Mouse (Mus musculus) intestine, embryonic 15.5 days (tissue): ENCODE measurements around the gene Popdc3. TPM values are rescaled to one million over a fixed set of nuclear protein-coding genes. Genes with fewer than 3 reads are reported as not detected.
"Not testable (repeated sequence)": the region's sequence is repeated elsewhere in the genome, so short reads cannot be mapped to it uniquely, and the experiment has no call there.

ENCODE experiments used
- ATAC-seq: fragments of 200-750 bp; cut with Nextera tagmentation; 2 replicates; pipeline ENCODE4 v1.8.0; 2017; ENCODE audit warnings: moderate TSS enrichment, moderate library complexity
- H3K27ac ChIP-seq: fragments of 300-500 bp; sonication (generic); 2 replicates; pipeline ENCODE4 v1.5.1; 2015; ENCODE audit warnings: mild to moderate bottlenecking, inconsistent platforms
- H3K27me3 ChIP-seq: fragments of 300-500 bp; sonication (generic); replicated peaks from 2 replicates; pipeline ENCODE4 v1.6.1; 2015; ENCODE audit warnings: inconsistent platforms
- H3K36me3 ChIP-seq: fragments of 300-500 bp; sonication (generic); 2 replicates; pipeline ENCODE4 v1.6.1; 2015; ENCODE audit warnings: inconsistent platforms
- H3K4me1 ChIP-seq: fragments of 300-500 bp; sonication (generic); replicated peaks from 2 replicates; pipeline ENCODE4 v1.6.1; 2015; ENCODE audit warnings: inconsistent platforms
- H3K4me2 ChIP-seq: fragments of 300-500 bp; sonication (generic); replicated peaks from 2 replicates; pipeline ENCODE4 v1.6.1; 2015; ENCODE audit warnings: mild to moderate bottlenecking, inconsistent platforms
- H3K4me3 ChIP-seq: fragments of 300-500 bp; sonication (generic); replicated peaks from 2 replicates; pipeline ENCODE4 v1.5.1; 2015; ENCODE audit warnings: inconsistent platforms
- H3K9ac ChIP-seq: fragments of 300-500 bp; sonication (generic); 2 replicates; pipeline ENCODE4 v1.6.1; 2015; ENCODE audit warnings: inconsistent platforms
- H3K9me3 ChIP-seq: fragments of 300-500 bp; sonication (generic); 2 replicates; pipeline ENCODE4 v1.6.1; 2016; ENCODE audit warnings: inconsistent platforms
- WGBS: fragments of 180-500 bp; shearing (Covaris S2); methylation state at CpG from one replicate; pipeline ENCODE4 v1.1.7; 2015; 5-methylcytosine and 5-hydroxymethylcytosine counted together
- polyA plus RNA-seq: library from polyadenylated mRNA; unstranded; fragments of >200 nt; fragmentation: Nextera tagmentation; extraction: Ambion mirVana; gene quantifications from 2 replicates; pipeline ENCODE4 v1.2.1, GENCODE M21; 2015

Popdc3 gene
- polyA plus RNA-seq, 1 experiment from 2014 or later: 0.55 TPM

DNA sequence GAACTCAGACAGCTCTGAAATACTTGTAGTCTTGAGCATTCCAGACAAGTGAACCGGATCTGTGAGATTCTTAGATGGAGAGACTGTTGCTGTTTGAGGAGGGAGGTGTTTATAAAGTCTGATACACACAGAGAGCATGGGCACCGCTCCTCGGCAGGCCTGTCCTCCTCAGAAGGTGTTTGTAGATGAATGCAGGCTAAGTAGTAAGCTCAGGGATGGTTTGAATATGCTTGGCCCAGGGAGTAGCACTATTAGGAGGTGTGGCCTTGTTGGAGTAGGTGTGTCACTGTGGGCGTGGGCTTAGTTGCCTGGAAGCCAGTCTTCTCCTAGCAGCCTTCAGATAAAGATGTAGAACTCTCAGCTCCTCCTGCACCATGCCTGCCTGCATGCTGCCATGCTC is 114.3 kb downstream of the Popdc3 start:
- H3K36me3 ChIP-seq, ATAC-seq, H3K9me3 ChIP-seq, H3K27ac ChIP-seq, H3K4me2 ChIP-seq, H3K9ac ChIP-seq, H3K4me1 ChIP-seq, H3K4me3 ChIP-seq: not testable (repeated sequence)
- WGBS: 51% methylated on average over 4 of the region's 4 CpGs
- peaks cover 18% of the 10 kb centered on the region for H3K27me3 ChIP-seq

GRCm38 (mm10) chr10:45295093-45295492 is 117.2 kb downstream of the Popdc3 start:
- ATAC-seq: no peak
- Histone ChIP-seq H3K9ac (no peak overlapping the region), H3K4me3 (no peak overlapping the region), H3K27me3 (0 out of 2 replicates have a peak, but pooled peaks cover 3% of the 10 kb centered on the region), H3K9me3 (no peaks in the 10 kb centered on the region), H3K4me1 (no peaks in the 10 kb centered on the region), H3K4me2 (no peak overlapping the region), H3K36me3 (no peaks in the 10 kb centered on the region), H3K27ac (no peak overlapping the region)
- WGBS: 78% methylated on average over 5 of the region's 5 CpGs

DNA sequence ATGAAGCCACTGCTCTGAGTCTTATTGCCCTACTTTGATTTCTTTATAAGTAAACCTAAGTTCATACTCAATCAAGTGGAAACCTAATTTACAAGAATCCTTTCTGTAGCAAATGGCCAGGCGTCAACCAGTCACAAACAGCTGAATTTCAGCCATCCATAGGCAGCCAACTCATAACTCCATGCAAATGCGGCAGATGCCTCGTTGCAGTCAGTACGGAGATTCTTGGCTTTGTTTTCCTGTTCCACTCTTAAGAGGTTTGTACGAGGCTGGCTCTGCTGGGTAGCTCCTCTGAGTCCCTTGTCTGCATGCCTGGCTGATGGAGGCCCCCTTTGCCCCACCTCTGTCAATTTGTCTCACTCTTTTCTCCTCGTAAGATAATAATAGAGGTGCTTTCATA is 120.6 kb downstream of the Popdc3 start:
- Histone ChIP-seq H3K27me3 (no peaks in the 10 kb centered on the region), H3K4me3 (no peak overlapping the region), H3K4me1 (no peaks in the 10 kb centered on the region), H3K9ac (no peak overlapping the region), H3K9me3 (no peaks in the 10 kb centered on the region), H3K4me2 (no peak overlapping the region), H3K36me3 (no peaks in the 10 kb centered on the region), H3K27ac (no peak overlapping the region)
- ATAC-seq: no peak
- 74% methylated on average over 6 of the region's 6 CpGs for WGBS

GRCm38 (mm10) chr10:45299509-45299908 is 121.6 kb downstream of the Popdc3 start:
- WGBS: 85% methylated on average over 4 of the region's 4 CpGs
- no peaks in the 10 kb centered on the region for H3K9me3 ChIP-seq
- no peak overlapping the region for H3K27ac ChIP-seq
- ATAC-seq: no peak
- H3K9ac ChIP-seq: no peak overlapping the region
- H3K4me3 ChIP-seq: no peak overlapping the region
- H3K4me1 ChIP-seq: no peaks in the 10 kb centered on the region
- H3K4me2 ChIP-seq: no peak overlapping the region
- no peaks in the 10 kb centered on the region for H3K27me3 ChIP-seq
- no peaks in the 10 kb centered on the region for H3K36me3 ChIP-seq

DNA sequence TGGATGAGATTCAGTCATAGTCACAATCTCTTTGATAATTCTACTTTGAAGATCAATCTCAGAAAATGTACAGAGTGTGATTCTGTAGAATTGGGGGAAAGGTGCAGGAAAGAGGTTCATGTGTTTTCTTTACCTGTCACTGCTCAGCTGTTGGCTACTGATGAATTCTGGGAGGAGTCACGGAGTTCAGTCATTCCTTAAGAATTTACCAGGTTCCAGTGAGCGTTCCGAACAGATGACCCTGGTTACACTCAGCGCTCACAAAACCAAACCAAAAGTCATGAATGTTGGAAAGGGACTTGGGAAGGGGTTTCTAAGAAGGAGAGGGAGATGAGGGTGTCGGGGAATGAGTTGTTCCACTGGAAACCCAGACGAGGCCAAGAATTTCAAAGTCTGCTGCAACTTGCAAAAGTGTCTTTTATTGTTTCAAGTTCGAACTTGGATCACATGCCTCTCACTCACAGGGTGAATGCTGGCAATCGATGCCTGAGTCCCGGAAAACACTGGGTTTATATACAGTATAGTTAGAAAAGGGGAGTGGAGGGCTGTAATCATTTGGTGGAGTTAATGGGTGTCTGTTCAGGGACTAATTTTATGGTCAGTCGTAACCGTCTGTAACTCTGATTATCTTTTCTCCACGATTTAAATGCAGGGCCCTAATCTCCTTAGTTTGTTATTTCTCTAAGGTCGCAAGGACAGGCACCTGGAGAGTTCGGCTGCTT is 125.6 kb downstream of the Popdc3 start:
- ATAC-seq: peak; percentile 90
- no peak overlapping the region for H3K27ac ChIP-seq
- 0 out of 2 replicates have a peak overlapping the region, but pooled peaks have one; percentile 17 for H3K4me2 ChIP-seq
- no peak overlapping the region for H3K9ac ChIP-seq
- no peaks in the 10 kb centered on the region for H3K4me1 ChIP-seq
- H3K36me3 ChIP-seq: no peaks in the 10 kb centered on the region
- H3K27me3 ChIP-seq: no peaks in the 10 kb centered on the region
- H3K4me3 ChIP-seq: no peak overlapping the region
- H3K9me3 ChIP-seq: no peaks in the 10 kb centered on the region
- 29% methylated on average over 14 of the region's 14 CpGs for WGBS

DNA sequence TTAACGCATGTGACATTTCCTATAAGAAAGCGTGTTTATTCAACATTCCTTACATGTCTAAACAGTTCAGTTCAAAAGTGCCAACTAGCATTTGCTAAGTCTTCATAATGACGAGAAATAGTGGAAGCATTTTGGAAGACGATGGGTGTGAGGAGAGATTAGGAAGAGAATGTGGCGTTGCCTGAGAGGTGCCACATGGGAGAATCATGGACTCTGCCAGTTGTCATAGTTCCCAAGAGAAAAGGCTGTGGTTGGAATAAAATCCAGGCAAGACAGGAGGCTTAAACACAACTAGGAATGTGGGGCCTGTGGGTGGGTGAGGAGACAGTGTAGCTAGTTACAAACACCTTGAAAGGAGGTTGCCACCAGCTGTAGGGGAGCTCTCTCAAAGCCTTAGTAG is 127.3 kb downstream of the Popdc3 start:
- H3K9me3 ChIP-seq: no peaks in the 10 kb centered on the region
- no peaks in the 10 kb centered on the region for H3K27me3 ChIP-seq
- no peak overlapping the region for H3K4me3 ChIP-seq
- 84% methylated on average over 5 of the region's 5 CpGs for WGBS
- ATAC-seq: no peak
- no peak overlapping the region for H3K9ac ChIP-seq
- no peaks in the 10 kb centered on the region for H3K36me3 ChIP-seq
- no peaks in the 10 kb centered on the region for H3K4me1 ChIP-seq
- no peak overlapping the region for H3K27ac ChIP-seq
- H3K4me2 ChIP-seq: no peak overlapping the region

DNA sequence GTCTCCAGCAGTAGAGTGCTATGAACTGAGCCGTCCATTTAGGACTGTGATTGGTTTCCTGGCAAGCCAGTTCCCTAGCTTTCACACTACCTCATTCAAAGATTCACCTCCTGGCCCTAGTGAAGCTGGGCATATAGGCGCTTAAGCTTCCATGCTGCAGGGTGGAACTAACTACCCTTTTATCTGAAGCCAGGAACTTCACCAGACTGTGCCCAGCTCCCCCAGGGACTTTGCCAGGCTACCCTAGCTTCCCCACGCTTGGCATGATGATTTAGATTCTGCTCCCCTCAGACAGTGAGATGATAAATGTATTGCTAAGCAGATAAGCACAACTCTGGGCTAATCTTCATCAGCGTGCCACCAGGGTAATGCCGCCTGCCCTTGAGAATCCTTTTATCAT is 133.2 kb downstream of the Popdc3 start:
- Histone ChIP-seq H3K27ac (no peak overlapping the region), H3K4me2 (no peak overlapping the region), H3K9ac (no peak overlapping the region), H3K36me3 (no peaks in the 10 kb centered on the region), H3K4me1 (no peaks in the 10 kb centered on the region), H3K9me3 (no peaks in the 10 kb centered on the region), H3K4me3 (no peak overlapping the region), H3K27me3 (no peaks in the 10 kb centered on the region)
- ATAC-seq: no peak
- 75% methylated on average over 5 of the region's 5 CpGs for WGBS

DNA sequence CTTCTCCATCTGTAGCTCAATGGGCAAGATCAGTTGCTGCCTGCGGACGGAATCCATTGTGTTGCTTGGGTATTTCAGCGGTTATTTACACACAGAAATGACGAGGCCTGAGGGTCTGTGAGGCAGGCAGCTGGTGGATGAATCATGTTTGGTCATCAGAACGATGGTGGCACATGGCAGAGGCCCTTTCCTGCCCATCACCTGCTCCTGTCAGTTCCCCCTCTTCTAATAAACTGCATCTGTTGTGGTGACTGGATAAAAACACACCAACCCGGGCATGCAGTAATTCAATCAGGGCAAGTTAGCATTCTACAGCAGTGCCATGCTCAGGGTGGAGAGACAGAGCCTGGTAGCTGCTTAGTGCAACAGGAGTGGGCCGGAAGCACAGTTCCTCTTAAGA is 133.7 kb downstream of the Popdc3 start:
- Histone ChIP-seq H3K27ac (no peak overlapping the region), H3K36me3 (no peaks in the 10 kb centered on the region), H3K4me3 (no peak overlapping the region), H3K9ac (no peak overlapping the region), H3K9me3 (no peaks in the 10 kb centered on the region), H3K4me1 (no peaks in the 10 kb centered on the region), H3K27me3 (no peaks in the 10 kb centered on the region), H3K4me2 (no peak overlapping the region)
- ATAC-seq: 0 out of 2 replicates have a peak, but pooled peaks have one; percentile 23
- WGBS: 72% methylated on average over 7 of the region's 7 CpGs

DNA sequence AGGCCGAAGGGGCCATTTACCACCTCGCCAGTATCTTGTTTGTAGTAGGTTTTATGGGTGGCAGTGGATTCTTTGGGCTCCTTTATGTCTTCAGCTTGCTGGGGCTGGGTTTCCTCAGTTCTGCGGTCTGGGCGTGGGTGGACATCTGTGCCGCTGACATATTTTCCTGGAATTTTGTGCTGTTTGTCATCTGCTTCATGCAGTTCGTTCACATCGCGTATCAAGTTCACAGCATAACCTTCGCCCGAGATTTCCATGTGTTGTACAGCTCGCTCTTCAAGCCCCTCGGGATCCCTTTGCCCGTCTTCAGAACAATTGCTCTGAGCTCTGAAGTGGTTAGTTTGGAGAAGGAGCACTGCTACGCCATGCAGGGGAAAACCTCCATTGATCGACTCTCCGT is 137.0 kb downstream of the Popdc3 start:
- no peak overlapping the region for H3K4me2 ChIP-seq
- H3K27me3 ChIP-seq: no peaks in the 10 kb centered on the region
- ATAC-seq: no peak
- no peak overlapping the region for H3K9ac ChIP-seq
- 84% methylated on average over 16 of the region's 16 CpGs for WGBS
- H3K4me3 ChIP-seq: no peak overlapping the region
- H3K4me1 ChIP-seq: no peaks in the 10 kb centered on the region
- no peaks in the 10 kb centered on the region for H3K9me3 ChIP-seq
- no peak overlapping the region for H3K27ac ChIP-seq
- H3K36me3 ChIP-seq: no peaks in the 10 kb centered on the region

DNA sequence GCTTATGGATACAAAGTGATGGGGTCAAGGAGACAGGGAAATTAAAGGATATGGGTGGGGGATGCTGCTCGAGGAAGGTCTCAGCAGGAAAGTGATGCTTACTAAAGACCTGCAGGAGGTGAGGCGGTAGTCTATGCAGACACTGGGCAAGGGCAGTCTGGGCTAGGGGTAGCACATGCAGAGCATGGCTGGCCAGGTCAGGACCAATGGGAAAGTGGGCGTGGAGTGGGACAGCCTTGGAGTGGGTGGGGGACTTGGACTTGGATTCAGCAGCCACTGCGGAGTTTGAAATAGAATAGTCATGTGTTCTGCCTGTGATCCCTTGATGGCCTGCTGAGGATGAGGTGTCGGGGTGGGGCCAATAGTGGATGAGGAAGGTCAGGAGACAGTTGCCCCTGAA is 141.0 kb downstream of the Popdc3 start:
- Histone ChIP-seq H3K9me3 (no peaks in the 10 kb centered on the region), H3K27ac (no peak overlapping the region), H3K4me2 (no peak overlapping the region), H3K9ac (no peak overlapping the region), H3K4me3 (no peak overlapping the region), H3K36me3 (no peaks in the 10 kb centered on the region), H3K27me3 (no peaks in the 10 kb centered on the region), H3K4me1 (no peaks in the 10 kb centered on the region)
- no peak for ATAC-seq
- WGBS: 78% methylated on average over 5 of the region's 5 CpGs

GRCm38 (mm10) chr10:45320296-45320695 is 142.4 kb downstream of the Popdc3 start:
- WGBS: 80% methylated on average over 3 of the region's 3 CpGs
- Histone ChIP-seq H3K4me3 (no peak overlapping the region), H3K27me3 (no peaks in the 10 kb centered on the region), H3K9ac (no peak overlapping the region), H3K4me2 (no peak overlapping the region), H3K4me1 (no peaks in the 10 kb centered on the region), H3K9me3 (no peaks in the 10 kb centered on the region), H3K27ac (no peak overlapping the region), H3K36me3 (no peaks in the 10 kb centered on the region)
- ATAC-seq: no peak

DNA sequence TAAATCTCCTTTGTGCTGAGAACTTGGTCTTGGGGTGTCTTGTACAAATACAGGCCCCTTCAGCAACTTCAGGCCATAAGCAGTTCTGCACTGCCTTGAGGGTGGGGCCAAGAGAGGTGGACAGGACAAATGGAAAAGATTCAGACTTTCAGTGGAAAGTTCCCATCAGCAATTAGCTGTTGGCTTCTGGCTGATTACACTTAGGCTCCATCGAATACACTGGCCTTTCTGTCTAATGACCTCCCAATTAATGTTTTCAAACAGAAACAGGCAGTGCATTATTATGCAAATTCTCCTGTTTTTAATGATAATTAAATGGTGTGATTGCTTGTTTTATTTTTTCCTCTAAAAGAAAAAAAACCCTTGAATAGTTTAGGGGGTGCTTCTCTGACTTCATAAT is 146.3 kb downstream of the Popdc3 start:
- Histone ChIP-seq H3K9me3 (no peaks in the 10 kb centered on the region), H3K4me2 (no peak overlapping the region), H3K27ac (no peak overlapping the region), H3K36me3 (no peaks in the 10 kb centered on the region), H3K27me3 (no peaks in the 10 kb centered on the region), H3K9ac (no peak overlapping the region), H3K4me1 (no peaks in the 10 kb centered on the region), H3K4me3 (no peak overlapping the region)
- ATAC-seq: no peak
- WGBS: 79% methylated on average over 1 of the region's 1 CpGs

- Histone ChIP-seq H3K4me2 (no peak overlapping the region), H3K27me3 (no peaks in the 10 kb centered on the region), H3K9ac (no peak overlapping the region), H3K9me3 (no peaks in the 10 kb centered on the region; the same call in 1 of the 2 replicates), H3K27ac (no peak overlapping the region), H3K4me1 (no peaks in the 10 kb centered on the region), H3K36me3 (no peaks in the 10 kb centered on the region), H3K4me3 (no peak overlapping the region)
- WGBS: 68% methylated on average over 7 of the region's 7 CpGs
- ATAC-seq: no peak
Observed at GRCm38 (mm10) chr10:45328196-45329000, 150.5 kb downstream of the Popdc3 start.
